Mouse (Mus musculus) cerebral cortex, adult 2 months (tissue): Measurements from ENCODE around the gene Crtap.

ENCODE experiments used
- WGBS: fragments of 180-500 bp; shearing (Covaris S2); methylation state at CpG from one replicate; pipeline ENCODE4 v1.1.7; 2018; 5-methylcytosine and 5-hydroxymethylcytosine counted together

Gene Crtap

GRCm38 (mm10) chr9:114389905-114390748 lies at the start of gene Crtap:
Crtap (minus strand) TSS chr9:114390675.
- WGBS: 2% methylated on average over 96 of the region's 96 CpGs

GRCm38 (mm10) chr9:114435668-114436067 lies 45.2 kb upstream of the Crtap start:
- WGBS: 87% methylated on average over 2 of the region's 2 CpGs

GRCm38 (mm10) chr9:114428103-114428834 lies 37.8 kb upstream of the Crtap start:
- 85% methylated on average over 12 of the region's 12 CpGs for WGBS

GRCm38 (mm10) chr9:114427425-114427824 lies 37.0 kb upstream of the Crtap start:
- WGBS: 93% methylated on average over 8 of the region's 8 CpGs

GRCm38 (mm10) chr9:114426201-114426600 lies 35.7 kb upstream of the Crtap start:
- 98% methylated on average over 5 of the region's 5 CpGs for WGBS

- WGBS: 95% methylated on average over 5 of the region's 5 CpGs
Observed at GRCm38 (mm10) chr9:114425576-114425975, 35.1 kb upstream of the Crtap start.

DNA sequence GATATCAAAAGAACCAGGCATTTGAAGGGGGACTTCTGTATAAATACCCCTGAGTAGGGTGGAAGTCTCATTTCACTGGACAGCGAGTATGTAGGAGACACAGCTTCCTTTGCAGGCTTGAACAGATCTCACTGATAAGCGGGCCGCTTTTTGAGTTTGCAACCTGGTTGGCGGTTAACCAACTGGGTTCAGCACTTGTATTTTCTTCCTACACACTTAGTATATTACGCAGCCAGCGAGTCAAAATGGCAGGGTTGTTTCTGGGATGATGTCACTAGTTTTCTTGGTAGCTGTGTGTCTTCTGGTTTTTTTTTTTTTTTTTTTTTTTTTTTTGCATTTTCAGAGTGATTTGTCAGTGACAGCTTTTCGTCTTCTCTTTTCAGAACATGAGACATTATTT lies 31.3 kb upstream of the Crtap start:
- WGBS: 87% methylated on average over 7 of the region's 7 CpGs

GRCm38 (mm10) chr9:114421045-114421444 lies 30.6 kb upstream of the Crtap start:
- WGBS: 72% methylated on average over 3 of the region's 3 CpGs

DNA sequence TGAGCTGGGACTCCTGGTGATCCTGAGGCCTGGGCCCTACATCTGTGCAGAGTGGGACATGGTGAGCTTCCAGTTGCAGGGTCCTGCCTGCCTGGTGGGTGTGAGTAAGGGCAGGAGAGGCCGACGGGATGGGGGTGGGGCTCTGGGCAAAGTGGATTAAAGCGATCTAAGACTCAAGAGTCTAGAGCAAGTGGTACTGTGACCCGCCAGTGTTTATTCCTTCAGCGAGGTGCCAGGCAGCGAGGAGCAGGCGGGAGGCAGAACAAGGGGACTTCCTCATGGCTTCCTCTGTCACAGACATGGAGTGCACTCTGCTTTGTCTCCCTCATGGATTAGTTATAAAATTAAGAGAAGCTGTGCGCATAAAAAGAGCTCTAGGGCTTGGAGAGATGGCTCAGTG lies 30.0 kb upstream of the Crtap start:
- WGBS: 87% methylated on average over 8 of the region's 8 CpGs

- 70% methylated on average over 5 of the region's 7 CpGs for WGBS
Observed at GRCm38 (mm10) chr9:114418187-114418586, 27.7 kb upstream of the Crtap start.

GRCm38 (mm10) chr9:114416646-114417517 lies 26.4 kb upstream of the Crtap start:
- WGBS: 93% methylated on average over 21 of the region's 21 CpGs

DNA sequence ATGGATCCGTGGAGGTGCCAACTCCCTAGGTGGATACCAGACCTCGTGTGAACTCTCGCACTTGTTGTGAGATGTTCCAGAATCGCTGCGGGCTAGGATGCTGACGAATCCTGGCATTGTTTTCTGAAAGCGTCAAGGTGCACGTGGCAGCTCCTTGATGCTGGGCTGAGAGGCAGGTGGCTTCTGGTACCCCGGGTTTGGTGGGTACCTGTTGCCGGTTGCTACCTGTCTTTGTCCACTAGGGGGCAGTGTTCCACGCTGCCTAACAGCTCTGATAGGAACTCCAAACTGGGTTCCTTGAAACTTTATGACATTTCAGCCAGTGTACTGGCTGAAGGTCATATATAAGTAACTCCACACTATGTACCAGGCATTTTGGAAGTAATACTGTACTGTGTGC lies 25.2 kb upstream of the Crtap start:
- WGBS: 27% methylated on average over 11 of the region's 11 CpGs

GRCm38 (mm10) chr9:114413866-114414265 lies 23.4 kb upstream of the Crtap start:
- WGBS: 85% methylated on average over 12 of the region's 12 CpGs

- 65% methylated on average over 9 of the region's 9 CpGs for WGBS
Observed at GRCm38 (mm10) chr9:114412406-114412805, 21.9 kb upstream of the Crtap start.

DNA sequence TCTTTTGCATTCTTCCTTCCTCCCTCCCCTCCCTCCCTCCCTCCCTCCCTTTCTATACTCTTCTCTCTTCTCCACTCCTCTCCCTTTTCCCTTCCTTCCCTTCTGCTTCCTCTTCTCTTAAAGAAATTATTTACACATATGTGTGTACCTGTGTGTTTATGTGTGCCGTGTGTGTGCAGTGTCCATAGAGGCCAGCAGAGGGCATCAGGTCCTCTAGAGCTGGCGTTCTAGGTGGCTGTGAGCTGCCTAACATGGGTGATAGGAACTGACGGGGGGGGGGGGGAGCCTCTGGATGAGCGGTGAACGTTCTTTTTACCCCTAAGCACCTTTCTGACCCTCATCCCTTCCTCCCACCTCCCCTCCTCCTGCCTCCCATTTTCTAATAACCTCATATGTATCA lies 20.8 kb upstream of the Crtap start:
- 82% methylated on average over 5 of the region's 5 CpGs for WGBS

- WGBS: 95% methylated on average over 11 of the region's 11 CpGs
Observed at GRCm38 (mm10) chr9:114410313-114410862, 19.9 kb upstream of the Crtap start.

GRCm38 (mm10) chr9:114407676-114408075 lies 17.2 kb upstream of the Crtap start:
- WGBS: 75% methylated on average over 2 of the region's 2 CpGs

- WGBS: 3% methylated on average over 16 of the region's 16 CpGs
Observed at GRCm38 (mm10) chr9:114401685-114402080, 11.2 kb upstream of the Crtap start.

GRCm38 (mm10) chr9:114400949-114401684 lies 10.6 kb upstream of the Crtap start, which contains the start of the genes Glb1 and Tmppe:
Glb1 (plus strand) TSS chr9:114401076.
Tmppe (plus strand) TSS chr9:114401105.
- under 1% methylated on average over 73 of the region's 73 CpGs for WGBS

DNA sequence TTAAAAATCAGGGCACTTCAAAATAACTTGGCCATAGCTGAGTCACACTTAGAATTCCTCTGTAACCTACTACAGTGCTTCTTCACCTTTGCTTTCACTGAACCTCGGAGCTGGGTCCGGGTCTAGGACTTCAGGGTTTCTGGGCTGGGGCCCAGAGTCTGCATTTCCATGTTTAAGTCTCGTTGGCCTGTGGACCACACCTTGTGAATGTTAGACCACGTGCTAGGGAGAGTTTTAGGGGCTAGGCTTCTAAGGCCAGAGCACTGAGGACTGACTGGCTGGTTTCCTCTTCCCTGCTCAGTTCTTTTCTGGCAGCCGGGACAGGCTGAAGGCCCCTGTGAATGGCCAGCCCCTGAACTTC lies 10.1 kb upstream of the Crtap start:
- WGBS: 20% methylated on average over 5 of the region's 5 CpGs

GRCm38 (mm10) chr9:114399680-114400079 lies 9.2 kb upstream of the Crtap start:
- 97% methylated on average over 12 of the region's 12 CpGs for WGBS
